Mouse (Mus musculus): Measurements from ENCODE around the gene P2rx3.

DNA sequence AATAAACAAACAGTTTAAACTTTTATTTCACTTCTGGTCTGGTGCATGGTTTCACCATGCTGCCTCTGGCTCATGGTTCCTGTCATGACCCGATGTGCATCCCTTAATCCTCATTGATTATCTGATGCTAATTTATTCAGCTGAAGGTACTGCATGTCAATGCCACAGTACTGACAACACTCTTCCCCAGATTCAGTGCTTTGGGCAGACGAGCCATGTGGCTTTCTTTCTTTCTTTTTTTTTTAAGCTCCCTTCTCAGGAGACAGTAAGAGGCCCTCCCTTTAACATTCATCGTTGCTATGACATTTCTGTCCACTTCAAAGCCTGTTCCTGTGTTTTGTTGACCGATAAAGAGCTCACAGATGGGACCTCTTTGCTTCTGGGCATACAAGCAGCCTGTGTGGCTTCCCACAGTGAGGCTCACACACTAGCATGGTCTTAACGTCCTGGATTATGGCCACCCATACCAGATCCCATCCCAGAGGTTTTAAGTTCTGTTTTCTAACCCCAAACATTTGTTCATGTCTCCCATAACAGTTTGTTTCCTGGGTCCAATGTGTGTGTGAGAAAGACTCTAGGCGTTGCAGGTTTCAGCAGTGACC lies 74.3 kb downstream of the P2rx3 start:
- TF ChIP-seq CTCF (conservative IDR thresholded peaks at IDR 0.05; ENCODE audit: low read length) (no peak), POU5F1 (IDR thresholded peaks at IDR 0.05; ENCODE audit: borderline replicate concordance, low read length) (no peak), NANOG (IDR thresholded peaks at IDR 0.05; ENCODE audit: borderline replicate concordance, low read length) (no peak)
